Mouse (Mus musculus): ENCODE measurements at regions not wholly inside any gene's neighbourhood (a gene's known extent, or its start where the extent isn't known, plus 50 kb on each side); places are given as distances from the start of the nearest gene placed in this dataset.

- TF ChIP-seq CTCF (IDR thresholded peaks at IDR 0.05; ENCODE audit: extremely low read depth, insufficient read depth, low read length) (no peak), POLR2A (IDR thresholded peaks at IDR 0.05; ENCODE audit: extremely low read depth, insufficient read depth, low read length) (no peak)
- no peak overlapping the region for H3K27ac ChIP-seq (ENCODE audit: insufficient read depth, low read length)
- H3K4me1 ChIP-seq (ENCODE audit: control insufficient read depth, insufficient read depth, low read length), result no peaks in the 10 kb centered on the region
- H3K4me3 ChIP-seq (ENCODE audit: insufficient read depth, low read length), result no peak overlapping the region
Observed at GRCm38 (mm10) chr13:6767936-6768588, 119.5 kb upstream of the Pfkp start.

GRCm38 (mm10) chr13:6757151-6757550, 108.6 kb upstream of the Pfkp start:
- TF ChIP-seq CTCF (IDR thresholded peaks at IDR 0.05; ENCODE audit: extremely low read depth, insufficient read depth, low read length) (peak; percentile 29; the same call in 1 of the 2 replicates), POLR2A (IDR thresholded peaks at IDR 0.05; ENCODE audit: extremely low read depth, insufficient read depth, low read length) (no peak)
- H3K4me3 ChIP-seq (ENCODE audit: insufficient read depth, low read length), result no peak overlapping the region
- no peaks in the 10 kb centered on the region for H3K4me1 ChIP-seq (ENCODE audit: control insufficient read depth, insufficient read depth, low read length)
- no peak overlapping the region for H3K27ac ChIP-seq (ENCODE audit: insufficient read depth, low read length)

- H3K4me3 ChIP-seq (ENCODE audit: insufficient read depth, low read length), result no peak overlapping the region
- TF ChIP-seq POLR2A (IDR thresholded peaks at IDR 0.05; ENCODE audit: extremely low read depth, insufficient read depth, low read length), result no peak
- no peak for TF ChIP-seq CTCF (IDR thresholded peaks at IDR 0.05; ENCODE audit: extremely low read depth, insufficient read depth, low read length)
- no peaks in the 10 kb centered on the region for H3K4me1 ChIP-seq (ENCODE audit: control insufficient read depth, insufficient read depth, low read length)
- no peak overlapping the region for H3K27ac ChIP-seq (ENCODE audit: insufficient read depth, low read length)
Observed at GRCm38 (mm10) chr13:6751599-6751998, 103.0 kb upstream of the Pfkp start.

- Histone ChIP-seq H3K4me3 (ENCODE audit: insufficient read depth, low read length) (no peak overlapping the region), H3K4me1 (ENCODE audit: control insufficient read depth, insufficient read depth, low read length) (no peaks in the 10 kb centered on the region), H3K27ac (ENCODE audit: insufficient read depth, low read length) (no peak overlapping the region)
- TF ChIP-seq CTCF (IDR thresholded peaks at IDR 0.05; ENCODE audit: extremely low read depth, insufficient read depth, low read length) (no peak), POLR2A (IDR thresholded peaks at IDR 0.05; ENCODE audit: extremely low read depth, insufficient read depth, low read length) (no peak)
Observed at GRCm38 (mm10) chr13:6751149-6751548, 102.6 kb upstream of the Pfkp start.

GRCm38 (mm10) chr13:6741916-6742315, 93.3 kb upstream of the Pfkp start:
- Histone ChIP-seq H3K4me1 (ENCODE audit: control insufficient read depth, insufficient read depth, low read length) (no peaks in the 10 kb centered on the region), H3K4me3 (ENCODE audit: insufficient read depth, low read length) (no peak overlapping the region), H3K27ac (ENCODE audit: insufficient read depth, low read length) (no peak overlapping the region)
- TF ChIP-seq CTCF (IDR thresholded peaks at IDR 0.05; ENCODE audit: extremely low read depth, insufficient read depth, low read length) (no peak), POLR2A (IDR thresholded peaks at IDR 0.05; ENCODE audit: extremely low read depth, insufficient read depth, low read length) (no peak)

- TF ChIP-seq POLR2A (IDR thresholded peaks at IDR 0.05; ENCODE audit: extremely low read depth, insufficient read depth, low read length) (no peak), CTCF (IDR thresholded peaks at IDR 0.05; ENCODE audit: extremely low read depth, insufficient read depth, low read length) (peak; percentile 23; the same call in 1 of the 2 replicates)
- H3K4me1 ChIP-seq (ENCODE audit: control insufficient read depth, insufficient read depth, low read length), result no peaks in the 10 kb centered on the region
- no peak overlapping the region for H3K4me3 ChIP-seq (ENCODE audit: insufficient read depth, low read length)
- H3K27ac ChIP-seq (ENCODE audit: insufficient read depth, low read length), result no peak overlapping the region
Observed at GRCm38 (mm10) chr13:6736984-6737566, 88.5 kb upstream of the Pfkp start.
